Mouse (Mus musculus): ENCODE measurements around the gene Larp7. TPM values are rescaled to one million over a fixed set of nuclear protein-coding genes. Genes with fewer than 3 reads are reported as not detected.
A peak's percentile ranks its signal among the peaks of the same experiment; 100 is the strongest.

Larp7 gene
- polyA plus RNA-seq, 1 experiment from 2014 or later = 41.4 TPM

DNA sequence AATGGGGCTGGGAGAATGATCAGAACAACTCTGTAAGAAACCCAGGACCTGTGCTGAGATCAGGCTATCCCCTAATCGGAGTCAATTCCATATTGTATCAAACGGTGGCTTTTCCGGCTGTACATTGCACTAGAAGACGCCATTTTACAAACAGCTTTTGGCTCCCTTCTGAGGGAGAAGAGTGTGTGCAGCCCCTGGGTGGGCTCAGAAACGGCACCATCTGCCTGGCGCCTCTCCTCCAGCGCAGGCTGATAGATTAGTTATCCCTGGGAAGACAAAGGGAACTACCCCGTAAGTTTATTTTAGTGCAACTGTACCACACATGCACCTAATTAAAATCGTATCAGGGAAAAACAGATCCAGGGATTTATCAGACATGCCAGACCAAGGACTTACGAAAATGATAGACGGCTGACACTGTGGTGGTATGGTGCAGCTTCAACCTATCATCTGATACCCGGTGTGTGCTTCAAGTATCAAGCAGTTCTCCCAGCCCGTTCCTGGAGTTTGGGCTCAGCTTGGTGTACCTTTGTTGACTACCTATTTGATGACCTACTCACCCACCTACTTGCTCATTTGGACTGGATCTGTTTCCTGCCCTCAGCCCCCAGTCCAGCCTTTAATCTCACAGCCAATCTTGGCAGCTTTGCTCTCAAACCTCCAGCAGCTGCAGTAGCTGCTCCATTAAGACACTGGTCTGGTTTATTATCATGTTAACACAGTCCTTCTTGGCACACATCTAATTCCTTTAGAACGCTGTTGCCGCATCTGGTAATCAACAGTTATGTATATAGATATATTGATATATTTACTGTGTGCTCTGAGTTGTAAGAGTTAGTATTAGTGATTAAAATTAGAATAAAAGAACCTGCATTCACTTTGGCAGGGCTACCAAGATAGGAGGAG is 45.0 kb downstream of the Larp7 start:
- H3K4me3 ChIP-seq = no peak overlapping the region
- H3K36me3 ChIP-seq = no peaks in the 10 kb centered on the region
- no peak overlapping the region for H3K27ac ChIP-seq
- peaks cover 8% of the 10 kb centered on the region; the same call in 1 of the 2 replicates for H3K4me1 ChIP-seq
- 62% methylated on average over 15 of the region's 15 CpGs for WGBS (ENCODE audit: insufficient replicate concordance)
- H3K9me3 ChIP-seq (replicated peaks) = no peaks in the 10 kb centered on the region
- ATAC-seq = peak; percentile 52
- no peak overlapping the region for H3K9ac ChIP-seq
- no peak overlapping the region for H3K4me2 ChIP-seq
- H3K27me3 ChIP-seq (replicated peaks) = no peaks in the 10 kb centered on the region

DNA sequence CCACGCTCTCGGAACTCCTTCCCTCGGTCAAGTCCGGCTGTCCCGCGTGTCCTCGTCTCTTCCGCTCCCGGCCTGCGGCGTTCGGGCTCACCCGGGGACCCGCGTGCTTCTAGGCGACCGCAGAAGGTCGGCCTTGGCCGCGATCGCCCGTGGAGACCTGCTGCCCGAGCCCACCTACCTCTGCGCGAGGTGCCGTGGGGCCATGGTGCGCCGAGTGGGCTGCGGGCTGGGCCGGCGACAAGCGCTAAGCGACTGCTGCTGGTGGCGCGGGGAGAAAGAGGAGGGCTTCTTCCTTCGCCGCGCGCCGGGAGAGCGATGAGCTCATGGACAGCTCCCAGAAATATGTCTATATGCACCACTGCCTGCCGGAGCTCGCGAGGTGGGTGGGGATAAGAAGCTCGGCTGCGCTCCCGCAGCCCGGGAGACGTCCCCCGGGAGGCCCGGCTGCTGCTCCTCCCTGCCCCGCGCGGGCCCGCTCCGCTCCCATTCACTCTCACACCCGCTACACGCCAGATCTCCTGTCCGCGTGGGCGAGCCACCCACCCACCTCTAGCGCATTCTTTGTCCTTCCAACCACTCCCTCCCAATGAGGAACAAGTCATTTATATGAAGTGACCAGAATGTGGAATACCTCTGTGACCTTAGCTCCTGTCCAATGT is 54.3 kb downstream of the Larp7 start, which contains the start of gene Ank2:
Gene Ank2 (minus strand): TSS at position 609 of the 659 bp plus-strand sequence.
- peaks cover 13% of the 10 kb centered on the region for H3K4me1 ChIP-seq
- H3K9ac ChIP-seq = peak within 1 kb of the TSS; percentile 65
- H3K4me2 ChIP-seq = peak within 1 kb of the TSS; percentile 96
- 1% methylated on average over 60 of the region's 62 CpGs for WGBS (ENCODE audit: insufficient replicate concordance)
- peaks cover 48% of the 10 kb centered on the region for H3K27me3 ChIP-seq (replicated peaks)
- peak; percentile 40 for ATAC-seq
- H3K4me3 ChIP-seq = peak within 1 kb of the TSS; percentile 63
- no peaks in the 10 kb centered on the region for H3K36me3 ChIP-seq
- H3K9me3 ChIP-seq (replicated peaks) = no peaks in the 10 kb centered on the region
- no peak within 1 kb of the TSS for H3K27ac ChIP-seq

DNA sequence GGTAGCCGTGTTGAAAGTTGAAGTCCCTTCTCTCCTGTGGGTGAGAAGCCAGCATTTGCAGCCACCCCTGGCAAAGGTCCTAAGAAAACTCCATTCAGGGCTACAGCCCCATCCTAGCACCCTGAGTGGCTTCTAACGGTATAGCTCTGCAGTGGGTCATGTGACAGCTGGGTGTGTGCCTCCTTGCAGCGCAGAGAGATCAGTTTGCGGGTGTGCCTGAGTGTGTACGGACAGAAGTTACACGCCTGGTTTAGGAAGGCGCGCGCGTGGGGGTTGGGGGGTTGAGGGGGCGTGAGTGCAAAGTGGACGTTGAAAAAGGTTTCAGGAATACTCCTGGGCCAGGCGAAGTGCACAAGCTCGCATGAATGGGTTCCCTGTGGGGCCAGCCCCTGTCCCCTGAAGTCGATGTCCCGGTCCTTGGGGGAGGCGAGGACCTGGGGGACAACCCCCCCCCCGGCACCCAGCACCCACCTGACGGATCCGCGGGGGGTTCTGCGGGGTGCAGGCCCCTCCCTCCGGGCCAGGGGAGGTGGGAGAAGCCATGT is 54.9 kb downstream of the Larp7 start:
- peaks cover 48% of the 10 kb centered on the region for H3K27me3 ChIP-seq (replicated peaks)
- ATAC-seq = peak; percentile 73
- H3K9ac ChIP-seq = peak overlapping the region; percentile 65
- H3K4me3 ChIP-seq = peak overlapping the region; percentile 63
- H3K27ac ChIP-seq = no peak overlapping the region
- no peaks in the 10 kb centered on the region for H3K36me3 ChIP-seq
- H3K4me1 ChIP-seq = peaks cover 13% of the 10 kb centered on the region
- peak overlapping the region; percentile 96 for H3K4me2 ChIP-seq
- H3K9me3 ChIP-seq (replicated peaks) = no peaks in the 10 kb centered on the region
- 3% methylated on average over 23 of the region's 23 CpGs for WGBS (ENCODE audit: insufficient replicate concordance)

DNA sequence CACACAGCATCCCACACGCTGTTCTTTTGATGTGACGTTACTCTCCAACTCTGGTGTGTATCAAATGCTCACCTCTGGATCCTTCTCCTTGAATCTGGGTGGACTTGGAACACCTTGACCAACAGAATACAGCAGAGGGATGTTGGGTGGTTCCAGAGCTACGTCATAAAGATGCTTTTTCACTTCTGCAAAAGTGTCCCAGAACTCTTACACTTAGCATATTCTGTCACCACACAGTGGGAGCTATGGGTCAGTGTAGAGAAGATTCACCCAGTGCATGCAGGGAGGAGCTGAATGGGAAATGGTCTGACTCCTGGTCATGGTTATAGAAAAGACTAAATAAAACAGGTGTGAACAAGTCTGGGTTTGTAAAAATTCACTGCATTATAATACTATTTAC is 60.5 kb downstream of the Larp7 start:
- Histone ChIP-seq H3K4me3 (no peak overlapping the region), H3K27ac (no peak overlapping the region), H3K4me2 (no peak overlapping the region), H3K36me3 (no peaks in the 10 kb centered on the region), H3K4me1 (no peaks in the 10 kb centered on the region), H3K9me3 (replicated peaks) (no peaks in the 10 kb centered on the region), H3K9ac (no peak overlapping the region), H3K27me3 (replicated peaks) (peaks cover 3% of the 10 kb centered on the region)
- 72% methylated on average over 3 of the region's 3 CpGs for WGBS (ENCODE audit: insufficient replicate concordance)
- ATAC-seq = no peak

DNA sequence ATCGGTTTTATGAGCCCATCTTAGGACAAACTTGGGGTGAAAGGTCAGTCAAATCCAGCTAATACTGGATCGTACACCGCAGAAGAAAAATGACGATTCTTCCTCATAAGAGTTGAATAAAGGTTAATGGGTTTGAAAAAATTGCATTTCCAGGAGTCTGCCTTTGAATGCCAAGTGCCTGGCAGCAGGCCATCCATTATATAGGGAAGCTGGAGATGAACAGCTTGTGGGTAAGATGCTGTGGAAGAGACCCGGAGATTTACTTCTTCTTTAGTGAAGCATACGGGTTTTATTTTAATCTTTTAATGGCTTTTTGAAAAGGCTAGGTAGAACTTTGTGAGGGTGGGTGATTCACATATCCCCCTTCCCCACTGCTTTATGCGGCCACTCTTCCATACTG is 65.8 kb downstream of the Larp7 start:
- no peak overlapping the region for H3K27ac ChIP-seq
- no peaks in the 10 kb centered on the region for H3K27me3 ChIP-seq (replicated peaks)
- no peaks in the 10 kb centered on the region for H3K36me3 ChIP-seq
- H3K4me2 ChIP-seq = no peak overlapping the region
- no peaks in the 10 kb centered on the region for H3K9me3 ChIP-seq (replicated peaks)
- ATAC-seq = no peak
- H3K9ac ChIP-seq = no peak overlapping the region
- WGBS (ENCODE audit: insufficient replicate concordance) = 81% methylated on average over 7 of the region's 7 CpGs
- no peaks in the 10 kb centered on the region for H3K4me1 ChIP-seq
- H3K4me3 ChIP-seq = no peak overlapping the region

MicroRNAs encoded within 50 kb of the gene (microRNA counts, 519-probe panel; counts per million panel counts)
- microRNA mmu-miR-302a (582 counts per million, percentile 70 among the panel's probes with 10 or more counts), microRNA mmu-miR-302b (582 counts per million, percentile 70 among the panel's probes with 10 or more counts), microRNA mmu-miR-302c (582 counts per million, percentile 70 among the panel's probes with 10 or more counts), microRNA mmu-miR-302d (582 counts per million, percentile 70 among the panel's probes with 10 or more counts), microRNA mmu-miR-367 (582 counts per million, percentile 70 among the panel's probes with 10 or more counts)

Small RNA genes within 50 kb of the gene (microRNA-seq; reads per million reads assigned to microRNA genes)
- gene Mir302a = 552 reads per million, percentile 69 among the genes with 10 or more reads in this experiment
- gene Mir302b = 299 reads per million, percentile 61 among the genes with 10 or more reads in this experiment
- 68.2 reads per million, percentile 45 among the genes with 10 or more reads in this experiment for gene Mir302c
- gene Mir302d = 455 reads per million, percentile 66 among the genes with 10 or more reads in this experiment
- gene Mir367 = 1.4 reads per million

Other genes with a start within 250 kb of the Larp7 start
- gene Ank2, start 54.0 kb downstream of the Larp7 start, polyA plus RNA-seq (2016; fragmentation: Nextera tagmentation; extraction: Ambion mirVana) = 9.0 and 10.1 TPM in 2 replicates
- 6.9 and 8.9 TPM in 2 replicates for gene Zgrf1, start 140 bp upstream of the Larp7 start, polyA plus RNA-seq (2016; fragmentation: Nextera tagmentation; extraction: Ambion mirVana)
- gene Neurog2, start 79.8 kb upstream of the Larp7 start, polyA plus RNA-seq (2016; fragmentation: Nextera tagmentation; extraction: Ambion mirVana) = not detected in 2 replicates
- gene Alpk1, start 227.2 kb upstream of the Larp7 start, polyA plus RNA-seq (2016; fragmentation: Nextera tagmentation; extraction: Ambion mirVana) = 0.44 and 0.64 TPM in 2 replicates
- 12.8 and 13.7 TPM in 2 replicates for gene Tifa, start 236.5 kb upstream of the Larp7 start, polyA plus RNA-seq (2016; fragmentation: Nextera tagmentation; extraction: Ambion mirVana)

Data from liver, embryonic 12.5 days (tissue).